Mouse (Mus musculus) kidney, postnatal 0 days (tissue): ENCODE data around the gene Thra. TPM values are rescaled to one million over a fixed set of nuclear protein-coding genes. Genes with fewer than 3 reads are reported as not detected.

Experiments
- ATAC-seq: fragments of 200-750 bp; cut with Nextera tagmentation; replicated peaks from 2 replicates; pipeline ENCODE4 v1.8.0; 2017; ENCODE audit warnings: low read depth, moderate number of reproducible peaks, moderate TSS enrichment, moderate library complexity; ENCODE audit not compliant: low FRiP score
- DNase-seq: peaks from one replicate; pipeline ENCODE4 v3.0.0-alpha.2; 2016; ENCODE audit warnings: low spot score
- H3K27ac ChIP-seq: fragments of 300-500 bp; sonication (generic); 2 replicates; pipeline ENCODE4 v1.5.1; 2014; ENCODE audit warnings: mild to moderate bottlenecking
- H3K27me3 ChIP-seq: fragments of 300-500 bp; sonication (generic); 2 replicates; pipeline ENCODE4 v1.6.1; 2014; ENCODE audit warnings: low read length, mixed read lengths; ENCODE audit not compliant: insufficient read depth
- H3K36me3 ChIP-seq: fragments of 300-500 bp; sonication (generic); 2 replicates; pipeline ENCODE4 v1.6.1; 2014; ENCODE audit warnings: low read length, mixed read lengths; ENCODE audit not compliant: insufficient read depth
- H3K4me1 ChIP-seq: fragments of 300-500 bp; sonication (generic); replicated peaks from 2 replicates; pipeline ENCODE4 v1.6.1; 2014; ENCODE audit warnings: antibody characterized with exemption, low read length, mixed read lengths; ENCODE audit not compliant: insufficient read depth
- H3K4me2 ChIP-seq: fragments of 300-500 bp; sonication (generic); 2 replicates; pipeline ENCODE4 v1.6.1; 2014; ENCODE audit warnings: mild to moderate bottlenecking, low read length, moderate library complexity, mixed read lengths
- H3K4me3 ChIP-seq: fragments of 300-500 bp; sonication (generic); replicated peaks from 2 replicates; pipeline ENCODE4 v1.5.1; 2014; ENCODE audit warnings: low read depth, low read length
- H3K9ac ChIP-seq: fragments of 300-500 bp; sonication (generic); 2 replicates; pipeline ENCODE4 v1.6.1; 2014; ENCODE audit warnings: low read depth, low read length
- H3K9me3 ChIP-seq: fragments of 300-500 bp; sonication (generic); replicated peaks from 2 replicates; pipeline ENCODE4 v1.6.1; 2016; ENCODE audit warnings: low read length, inconsistent platforms, mixed read lengths
- CTCF ChIP-seq: IDR thresholded peaks from 2 replicates; pipeline ENCODE4 v1.5.1; 2016; ENCODE audit warnings: antibody characterized with exemption, low read depth, mild to moderate bottlenecking, moderate library complexity
- WGBS: fragments of 180-500 bp; shearing (Covaris S2); extraction: QIAGEN DNeasy Blood & Tissue Kit; methylation state at CpG from one replicate; pipeline ENCODE4 v1.1.7; 2014; 5-methylcytosine and 5-hydroxymethylcytosine counted together
- polyA plus RNA-seq: library from polyadenylated mRNA; unstranded; fragments of >200 nt; fragmentation: Nextera tagmentation; extraction: Ambion mirVana; gene quantifications from 2 replicates; pipeline ENCODE4 v1.2.1, GENCODE M21; 2015

Thra gene
- polyA plus RNA-seq, 1 experiment from 2014 or later, result 26.1 TPM

- Histone ChIP-seq H3K27ac (peak overlapping the region; percentile 95), H3K4me1 (peaks cover 59% of the 10 kb centered on the region), H3K4me3 (no peak overlapping the region), H3K9ac (no peak overlapping the region), H3K9me3 (no peaks in the 10 kb centered on the region), H3K36me3 (peaks cover 4% of the 10 kb centered on the region), H3K27me3 (no peaks in the 10 kb centered on the region), H3K4me2 (peak overlapping the region; percentile 60; the same call in 1 of the 2 replicates)
- ATAC-seq (peak; percentile 11; the same call in 1 of the 2 replicates), DNase-seq (no peak)
- TF ChIP-seq CTCF, result no peak
- 32% methylated on average over 8 of the region's 8 CpGs for WGBS
Observed at GRCm38 (mm10) chr11:98772667-98773171, 32.3 kb downstream of the Thra start.

- peak overlapping the region; percentile 59; the same call in 1 of the 2 replicates for H3K9ac ChIP-seq
- peak overlapping the region; percentile 95 for H3K27ac ChIP-seq
- ATAC-seq, result peak; percentile 73
- peaks cover 61% of the 10 kb centered on the region for H3K4me1 ChIP-seq
- peak overlapping the region; percentile 60 for H3K4me2 ChIP-seq
- H3K27me3 ChIP-seq, result no peaks in the 10 kb centered on the region
- H3K9me3 ChIP-seq, result no peaks in the 10 kb centered on the region
- H3K4me3 ChIP-seq, result peak overlapping the region; percentile 40
- under 1% methylated on average over 37 of the region's 37 CpGs for WGBS
- peak; percentile 99 for DNase-seq
- TF ChIP-seq CTCF, result no peak
- H3K36me3 ChIP-seq, result peaks cover 4% of the 10 kb centered on the region
Observed at GRCm38 (mm10) chr11:98773635-98774295, 33.3 kb downstream of the Thra start.

- Histone ChIP-seq H3K27me3 (no peaks in the 10 kb centered on the region), H3K36me3 (peaks cover 4% of the 10 kb centered on the region), H3K27ac (peak within 1 kb of the TSS; percentile 95), H3K4me2 (peak within 1 kb of the TSS; percentile 60), H3K9me3 (no peaks in the 10 kb centered on the region), H3K9ac (peak within 1 kb of the TSS; percentile 59), H3K4me3 (peak within 1 kb of the TSS; percentile 40), H3K4me1 (peaks cover 55% of the 10 kb centered on the region)
- DNase-seq (no peak), ATAC-seq (peak; percentile 78)
- TF ChIP-seq CTCF, result no peak
- 1% methylated on average over 22 of the region's 22 CpGs for WGBS
Observed at GRCm38 (mm10) chr11:98774582-98775347, 34.3 kb downstream of the Thra start, which contains the start of gene Nr1d1. Gene Nr1d1 (minus strand): TSS chr11:98775333.

- Histone ChIP-seq H3K9ac (0 out of 2 replicates have a peak overlapping the region, but pooled peaks have one; percentile 24), H3K27ac (peak overlapping the region; percentile 95), H3K4me2 (peak overlapping the region; percentile 60), H3K27me3 (no peaks in the 10 kb centered on the region), H3K36me3 (peaks cover 3% of the 10 kb centered on the region; the same call in 1 of the 2 replicates), H3K9me3 (no peaks in the 10 kb centered on the region), H3K4me1 (peaks cover 58% of the 10 kb centered on the region), H3K4me3 (peak overlapping the region; percentile 40)
- ATAC-seq, result no peak; the same call in 1 of the 2 replicates
- WGBS, result 2% methylated on average over 15 of the region's 15 CpGs
- DNase-seq, result peak; percentile 97
- no peak; the same call in 1 of the 2 replicates for TF ChIP-seq CTCF
Observed at GRCm38 (mm10) chr11:98775348-98776051, 35.1 kb downstream of the Thra start.

- Histone ChIP-seq H3K27ac (peak overlapping the region; percentile 95), H3K4me1 (peaks cover 58% of the 10 kb centered on the region), H3K27me3 (no peaks in the 10 kb centered on the region), H3K9me3 (no peaks in the 10 kb centered on the region), H3K9ac (0 out of 2 replicates have a peak overlapping the region, but pooled peaks have one; percentile 24), H3K4me3 (no peak overlapping the region), H3K4me2 (peak overlapping the region; percentile 60), H3K36me3 (no peaks in the 10 kb centered on the region)
- DNase-seq, result no peak
- TF ChIP-seq CTCF, result no peak
- ATAC-seq, result no peak
- WGBS, result 33% methylated on average over 12 of the region's 12 CpGs
Observed at GRCm38 (mm10) chr11:98776052-98776764, 35.8 kb downstream of the Thra start.
